Mouse (Mus musculus) lung, postnatal 25 days (tissue): ENCODE measurements around the gene Rnase12.
A peak's percentile ranks its signal among the peaks of the same experiment; 100 is the strongest.
"Not testable (repeated sequence)": the region's sequence is repeated elsewhere in the genome, so short reads cannot be mapped to it uniquely, and the experiment has no call there.

ENCODE experiments used
- DNase-seq: peaks from one replicate; pipeline ENCODE4 v3.0.0; 2022; ENCODE audit warnings: low spot score

The Rnase12 gene

DNA sequence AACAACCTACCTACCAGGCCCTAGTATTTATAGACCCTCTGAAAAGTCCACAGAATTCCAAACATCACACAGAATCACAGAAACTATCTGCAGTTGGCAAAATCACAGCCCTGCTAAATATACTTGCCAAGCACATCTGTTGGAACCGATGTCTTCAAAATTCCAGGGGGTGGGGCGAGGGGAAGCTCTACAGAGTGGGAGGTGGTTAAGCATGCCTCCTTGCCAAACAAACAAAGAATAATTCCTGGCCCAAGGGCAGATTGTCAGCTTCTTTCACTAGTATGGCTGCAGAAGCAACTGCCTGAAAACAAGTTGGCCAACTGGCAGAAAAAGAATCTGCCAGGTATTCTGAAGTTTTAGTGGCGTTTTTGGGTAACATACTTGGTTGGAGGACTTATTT is 40.2 kb downstream of the Rnase12 start:
- DNase-seq = peak; percentile 48

DNA sequence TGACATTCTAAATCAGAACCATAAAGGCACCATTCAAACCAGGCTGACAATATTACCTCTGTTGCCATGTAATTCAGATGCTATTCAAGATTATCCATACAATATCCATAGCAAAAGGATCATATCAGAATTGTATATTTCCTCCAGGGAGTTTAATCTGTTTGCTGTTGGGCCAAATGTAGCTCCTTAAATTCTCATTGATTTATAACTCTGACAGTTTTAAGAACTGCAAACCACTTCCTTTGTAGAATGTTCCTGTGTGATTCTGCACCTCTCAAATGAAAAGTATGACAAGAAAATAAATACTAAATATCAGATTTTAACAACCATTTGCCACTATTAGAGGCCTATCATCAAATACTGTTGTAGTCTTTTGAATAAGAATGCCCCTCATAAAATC is 41.7 kb downstream of the Rnase12 start:
- no peak for DNase-seq

DNA sequence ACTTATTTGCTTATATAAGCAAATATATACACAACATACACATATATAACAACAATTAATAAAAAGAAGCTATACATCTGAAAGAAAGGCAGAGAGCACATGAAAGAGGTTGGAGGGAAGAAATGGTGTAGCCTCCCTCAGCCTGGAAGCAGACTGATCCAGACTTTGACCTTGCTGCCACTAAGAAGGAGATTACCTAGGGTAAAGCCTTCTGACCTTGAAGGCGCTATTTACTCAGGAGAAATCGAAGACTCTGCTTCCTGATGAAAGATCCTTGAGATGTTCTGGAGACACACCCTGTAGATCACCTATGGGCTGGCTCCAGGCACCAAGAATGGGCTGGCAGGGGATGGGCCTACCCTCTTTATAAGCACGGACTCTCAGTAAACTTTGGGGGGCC is 42.7 kb downstream of the Rnase12 start:
- not testable (repeated sequence) for DNase-seq

- DNase-seq = peak; percentile 42
Measured at GRCm38 (mm10) chr14:51009572-51009971, 47.9 kb downstream of the Rnase12 start.

DNA sequence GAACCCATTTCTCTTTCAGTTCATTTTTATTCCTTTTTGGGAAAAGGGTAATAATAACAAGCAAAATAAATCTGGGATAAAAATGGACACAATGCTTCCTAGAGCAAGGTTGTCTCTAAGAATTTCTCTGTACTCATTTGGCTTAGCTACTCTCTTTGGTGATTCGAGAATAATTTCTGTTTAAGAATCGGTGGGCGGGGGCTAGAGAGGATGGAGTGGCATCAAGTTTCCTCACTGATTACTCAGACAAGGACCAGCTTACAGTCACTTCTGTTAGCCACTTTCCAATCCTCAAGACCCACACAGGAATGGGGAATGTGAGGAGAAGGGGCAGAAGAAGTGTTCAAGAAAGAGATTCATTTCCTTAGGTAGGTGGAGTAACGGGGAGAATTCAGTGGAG is 48.7 kb downstream of the Rnase12 start:
- no peak for DNase-seq

- peak; percentile 78 for DNase-seq
Measured at GRCm38 (mm10) chr14:51007914-51008713, 49.3 kb downstream of the Rnase12 start.

DNA sequence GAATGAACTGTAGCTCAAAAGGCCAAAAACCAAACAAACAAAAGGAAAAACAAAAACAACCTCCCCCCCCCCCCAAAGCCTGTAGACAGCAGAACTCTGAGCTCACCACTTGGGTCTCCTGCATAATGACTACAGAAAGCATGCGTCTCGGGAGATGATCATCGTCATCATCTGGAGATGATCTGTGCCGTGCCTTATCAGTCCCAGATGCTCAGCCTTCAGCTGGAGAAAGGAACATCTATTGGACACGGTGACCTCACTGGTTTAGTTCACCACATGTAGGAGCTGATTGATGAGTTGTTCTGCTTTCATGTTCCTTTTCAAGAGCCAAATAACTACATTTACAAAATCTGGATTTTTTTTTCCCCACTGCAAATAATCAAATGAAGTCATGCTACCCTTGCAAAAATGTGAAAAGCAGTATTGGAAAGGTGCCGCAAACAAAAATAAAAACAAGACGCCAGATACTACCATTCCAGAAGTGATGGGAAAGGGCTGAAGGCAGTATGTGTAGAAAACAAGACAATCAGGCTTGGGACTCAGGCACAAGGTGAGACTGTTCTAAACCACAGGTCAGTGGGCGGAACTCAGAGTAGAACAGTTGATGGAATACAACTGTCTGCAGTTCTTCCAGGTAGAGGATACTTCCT is 50.2 kb downstream of the Rnase12 start, which contains the start of gene Rnase10:
Gene Rnase10, plus strand, starts transcription at position 600 of the 650 bp plus-strand sequence.
- no peak for DNase-seq
